Mouse (Mus musculus) embryonic fibroblast, embryonic 13.5 days (primary cell): Measurements from ENCODE around the gene Tnpo3.

Experiments
- CTCF ChIP-seq: IDR thresholded peaks from 2 replicates; pipeline ENCODE4 v1.5.1; 2011; ENCODE audit warnings: mild to moderate bottlenecking, control low read depth, low read length, moderate library complexity, borderline replicate concordance; ENCODE audit not compliant: insufficient read depth
- POLR2A ChIP-seq: IDR thresholded peaks from 2 replicates; pipeline ENCODE4 v1.6.1; 2011; ENCODE audit warnings: low read depth, mild to moderate bottlenecking, control low read depth, low read length, moderate library complexity

- TF ChIP-seq POLR2A: no peak
- no peak for TF ChIP-seq CTCF
These were observed 26.8 kb upstream of the Tnpo3 start for GRCm38 (mm10) chr6:29636322-29637092.
